Mouse (Mus musculus) myocyte (in vitro differentiated cells): ENCODE measurements around the gene 4930402F06Rik.

Experiments
- CEBPB ChIP-seq: IDR thresholded peaks from 2 replicates; pipeline ENCODE4 v1.6.1; 2011; ENCODE audit warnings: mild to moderate bottlenecking, moderate library complexity; ENCODE audit not compliant: poor library complexity, insufficient read depth, severe bottlenecking
- E2F4 ChIP-seq: IDR thresholded peaks from one replicate; pipeline ENCODE4 v1.6.1; 2011; ENCODE audit warnings: mild to moderate bottlenecking, control low read depth, moderate library complexity; ENCODE audit not compliant: insufficient read depth
- MAX ChIP-seq: IDR thresholded peaks from one replicate; pipeline ENCODE4 v1.6.1; 2011; ENCODE audit warnings: low read depth, mild to moderate bottlenecking, control low read depth
- MYOG ChIP-seq, 3 experiments: IDR thresholded peaks; one replicate each; pipeline ENCODE4 v1.6.1; 2011; ENCODE audit warnings: control low read depth in 2 of 3, low read depth in 2 of 3, mild to moderate bottlenecking in 2 of 3; ENCODE audit not compliant: insufficient read length in 2 of 3, control insufficient read depth in 1 of 3, insufficient read depth in 1 of 3
- POLR2A ChIP-seq: IDR thresholded peaks from one replicate; pipeline ENCODE4 v1.6.1; 2011; ENCODE audit warnings: low read depth, mild to moderate bottlenecking, control low read depth, moderate library complexity; ENCODE audit not compliant: insufficient read length
- POLR2AphosphoS2 ChIP-seq: IDR thresholded peaks from one replicate; pipeline ENCODE4 v1.6.1; 2011; ENCODE audit warnings: low read depth, control low read depth; ENCODE audit not compliant: insufficient read length
- SRF ChIP-seq: IDR thresholded peaks from one replicate; pipeline ENCODE4 v1.6.1; 2011; ENCODE audit warnings: low read depth; ENCODE audit not compliant: control insufficient read depth, insufficient read length
- TCF12 ChIP-seq: IDR thresholded peaks from one replicate; pipeline ENCODE4 v1.6.1; 2011; ENCODE audit warnings: mild to moderate bottlenecking, control low read depth; ENCODE audit not compliant: poor library complexity, insufficient read depth, severe bottlenecking
- TCF3 ChIP-seq: IDR thresholded peaks from one replicate; pipeline ENCODE4 v1.6.1; 2011; ENCODE audit warnings: low read depth, control low read depth; ENCODE audit not compliant: insufficient read length

- TF ChIP-seq POLR2A, result no peak
- TF ChIP-seq SRF, result no peak
- no peak for TF ChIP-seq CEBPB
- no peak for TF ChIP-seq MAX
- no peak for TF ChIP-seq E2F4
- no peak for TF ChIP-seq TCF12
- no peak for TF ChIP-seq MYOG (IDR thresholded peaks at IDR 0.05; ENCODE audit: control insufficient read depth in 1 of 3, insufficient read depth in 1 of 3, insufficient read length in 2 of 3, low read depth in 2 of 3)
- no peak for TF ChIP-seq TCF3
- no peak for TF ChIP-seq POLR2AphosphoS2
These were observed 17.7 kb downstream of the 4930402F06Rik start for GRCm38 (mm10) chr2:35379306-35379705.
